9 mouse cellular contexts compared by ENCODE assay signal in genomic region chr5:149279273-149279844, GRCm38 (mm10). TPM values are rescaled to one million over a fixed set of nuclear protein-coding genes. Genes with fewer than 3 reads are reported as not detected.
A peak's percentile ranks its signal among the peaks of the same experiment; 100 is the strongest.
DNase-seq lines count a peak whose midpoint lies in the region; ATAC-seq and TF ChIP-seq lines count a peak whose summit lies in the region.
"Had no signal": no experiment of that assay in that cellular context is flagged by ENCODE, and none has a peak within 500 bp of the region (broad histone marks: within the 10 kb centered on the region; RNA-seq: fewer than 3 reads in every experiment).

No protein-coding gene starts in this region.

- peak; percentile 55; the same call in 1 of the 2 replicates for TF ChIP-seq CTCF in embryonic fibroblast, embryonic 13.5 days (IDR thresholded peaks at IDR 0.05; ENCODE audit: borderline replicate concordance, insufficient read depth, low read length)

- no peaks in the 10 kb centered on the region for H3K9me3 ChIP-seq in neural tube, embryonic 15.5 days (replicated peaks)
- H3K9me3 ChIP-seq: liver, embryonic 15.5 days had no signal

- no peaks in the 10 kb centered on the region for H3K4me1 ChIP-seq in embryonic fibroblast, embryonic 13.5 days (ENCODE audit: control insufficient read depth, insufficient read depth, low read length)
- peaks cover 10% of the 10 kb centered on the region; the same call in 1 of the 2 replicates for H3K4me1 ChIP-seq in neural tube, embryonic 15.5 days
- H3K4me1 ChIP-seq: liver, embryonic 15.5 days had no signal

- no peak overlapping the region for H3K4me3 ChIP-seq in embryonic fibroblast, embryonic 13.5 days (ENCODE audit: insufficient read depth, low read length)
- peak overlapping the region; percentile 5 for H3K4me3 ChIP-seq in neural tube, embryonic 15.5 days (replicated peaks)
- H3K4me3 ChIP-seq: liver, embryonic 15.5 days had no signal

- DNase-seq in 3T3-L1 (ENCODE audit: low read depth, low spot score) (peak; percentile 31), adipocyte (ENCODE audit: low spot score) (no peak)
- DNase-seq in adrenal gland, adult 8-10 months = peak; percentile 59
- DNase-seq in heart, postnatal 14 days = peak; percentile 25 to 45
- peak; percentile 51 for DNase-seq in layer of hippocampus, adult 9-11 months
- DNase-seq in ovary, postnatal 36 days (ENCODE audit: low spot score) = no peak

- H3K36me3 ChIP-seq in neural tube, embryonic 15.5 days = no peaks in the 10 kb centered on the region

- intact Hi-C loops in heart, postnatal 14 days (cut with DNase I) = no loop called here

- 0 out of 2 replicates have a peak overlapping the region, but pooled peaks have one; percentile 18 for H3K9ac ChIP-seq in neural tube, embryonic 15.5 days (replicated peaks)
- H3K9ac ChIP-seq: liver, embryonic 15.5 days had no signal

- H3K27me3 ChIP-seq in neural tube, embryonic 15.5 days (replicated peaks) = no peaks in the 10 kb centered on the region
- H3K27me3 ChIP-seq: liver, embryonic 15.5 days had no signal

- H3K27ac ChIP-seq in embryonic fibroblast, embryonic 13.5 days (ENCODE audit: insufficient read depth, low read length) = no peak overlapping the region
- peak overlapping the region; percentile 58 for H3K27ac ChIP-seq in neural tube, embryonic 15.5 days (replicated peaks)
- H3K27ac ChIP-seq: liver, embryonic 15.5 days had no signal

- peak overlapping the region; percentile 48 for H3K4me2 ChIP-seq in neural tube, embryonic 15.5 days
- H3K4me2 ChIP-seq: liver, embryonic 15.5 days had no signal

- 24% methylated on average over 22 of the region's 22 CpGs for WGBS in neural tube, embryonic 15.5 days

- no peak for TF ChIP-seq POLR2A in embryonic fibroblast, embryonic 13.5 days (IDR thresholded peaks at IDR 0.05; ENCODE audit: low read depth, low read length)

- peak; percentile 70 for ATAC-seq in neural tube, embryonic 15.5 days (ENCODE audit: low FRiP score)

RNA-seq across cellular contexts. Expression of gene Alox5ap, which starts 14.8 kb away (rescaled TPM):
- 10 to 100 TPM; 14.1 to 24.7 (median 21.0) TPM for total RNA-seq in adrenal gland, adult 8-10 months (2022)
- 1.4 and 6.0 TPM in 2 replicates for polyA plus RNA-seq in embryonic fibroblast, embryonic 13.5 days (2011; ENCODE audit: insufficient read length, low read depth, missing spikeins)
- 10 to 100 TPM; 13.2 to 16.8 TPM for total RNA-seq in heart, postnatal 14 days (2021)
- 12.0 and 17.4 TPM in 2 replicates for polyA plus RNA-seq in neural tube, embryonic 15.5 days (2015; fragmentation: Nextera tagmentation; extraction: Ambion mirVana)

Comparison
In these comparisons a context has a peak if more than half of its experiments do, and no peak if none do; other contexts are left out.
1. DNase-seq: peak in 3T3-L1 (single experiment), adrenal gland, adult 8-10 months (single experiment), heart, postnatal 14 days (2 of 2) and layer of hippocampus, adult 9-11 months (single experiment); none in adipocyte (single experiment) and ovary, postnatal 36 days (single experiment).